Mouse (Mus musculus) olfactory bulb, adult 2 months (tissue): Measurements from ENCODE around the gene Nrgn.

Source experiments
- CTCF ChIP-seq: fragments of 200-500 bp; IDR thresholded peaks from 2 replicates; pipeline ENCODE4 v1.5.1; 2012; ENCODE audit warnings: low read depth, mild to moderate bottlenecking, low read length, moderate library complexity; ENCODE audit not compliant: insufficient read depth
- POLR2A ChIP-seq: fragments of 200-500 bp; IDR thresholded peaks from 2 replicates; pipeline ENCODE4 v1.6.1; 2012; ENCODE audit warnings: mild to moderate bottlenecking, low read depth, low read length, moderate library complexity; ENCODE audit not compliant: insufficient read depth

- TF ChIP-seq POLR2A: no peak
- TF ChIP-seq CTCF: no peak
These were observed 40.6 kb downstream of the Nrgn start for GRCm38 (mm10) chr9:37512097-37512496.
